Mouse (Mus musculus): ENCODE results near the gene Exog.

The Exog gene

GRCm38 (mm10) chr9:119460410-119460809, 15.7 kb downstream of the Exog start:
- DNase-seq (ENCODE audit: low spot score) = no peak

DNA sequence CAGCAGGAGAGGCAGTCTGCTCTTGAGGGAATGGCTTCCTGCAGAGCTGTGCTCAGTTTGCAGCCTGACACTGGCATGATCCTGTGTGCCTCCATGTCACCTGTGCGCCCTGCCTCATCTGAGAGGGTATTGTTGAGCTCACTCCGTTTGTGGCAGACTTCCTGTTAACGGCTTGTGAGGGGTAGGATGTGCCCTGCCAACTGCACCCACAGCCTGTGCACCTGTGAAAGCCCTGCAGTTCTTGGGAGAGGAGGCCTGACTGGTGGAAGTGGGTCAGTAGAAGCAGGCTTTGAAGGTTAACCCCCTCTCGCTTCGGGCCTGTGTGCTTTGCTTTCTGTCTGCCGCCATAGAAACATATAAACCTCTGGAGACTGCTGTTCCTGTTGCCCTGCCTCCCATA, 20.3 kb downstream of the Exog start:
- DNase-seq (ENCODE audit: low spot score) = no peak

- no peak for DNase-seq (ENCODE audit: low spot score)
Measured at GRCm38 (mm10) chr9:119465595-119465994, 20.9 kb downstream of the Exog start.

DNA sequence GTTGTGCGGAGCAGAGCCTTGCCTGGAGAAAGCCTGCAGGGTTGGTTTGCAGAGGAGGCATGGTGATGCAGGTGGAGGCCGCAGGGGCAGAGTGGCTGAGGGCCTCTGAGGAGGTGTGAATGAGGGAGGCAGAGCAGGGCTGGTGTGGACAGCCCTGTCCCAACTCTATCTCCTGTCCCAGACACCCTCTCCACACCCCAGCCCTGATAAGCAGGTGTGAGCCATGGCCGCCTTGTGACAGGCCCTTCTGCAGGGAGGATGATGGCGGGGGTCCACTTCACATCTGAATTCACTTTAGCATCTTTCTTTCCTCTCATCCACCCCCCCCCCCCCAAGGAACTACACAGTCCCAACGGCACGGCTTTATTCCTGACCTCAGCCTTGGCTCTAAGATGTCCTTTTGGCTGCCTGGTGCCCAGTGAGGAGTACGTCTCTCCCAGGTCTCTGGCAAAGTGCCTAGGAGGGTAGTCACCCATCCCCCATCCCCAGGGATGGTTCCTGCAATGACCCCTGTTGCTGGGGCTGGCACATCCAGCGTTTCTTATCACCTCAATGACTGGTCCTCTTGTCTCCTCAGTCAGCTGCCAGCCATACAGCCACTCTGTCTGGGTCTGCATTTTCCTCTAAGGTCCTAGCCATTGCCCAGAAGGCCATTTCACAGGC, 25.1 kb downstream of the Exog start:
- peak; percentile 41 for DNase-seq (ENCODE audit: low spot score)

DNA sequence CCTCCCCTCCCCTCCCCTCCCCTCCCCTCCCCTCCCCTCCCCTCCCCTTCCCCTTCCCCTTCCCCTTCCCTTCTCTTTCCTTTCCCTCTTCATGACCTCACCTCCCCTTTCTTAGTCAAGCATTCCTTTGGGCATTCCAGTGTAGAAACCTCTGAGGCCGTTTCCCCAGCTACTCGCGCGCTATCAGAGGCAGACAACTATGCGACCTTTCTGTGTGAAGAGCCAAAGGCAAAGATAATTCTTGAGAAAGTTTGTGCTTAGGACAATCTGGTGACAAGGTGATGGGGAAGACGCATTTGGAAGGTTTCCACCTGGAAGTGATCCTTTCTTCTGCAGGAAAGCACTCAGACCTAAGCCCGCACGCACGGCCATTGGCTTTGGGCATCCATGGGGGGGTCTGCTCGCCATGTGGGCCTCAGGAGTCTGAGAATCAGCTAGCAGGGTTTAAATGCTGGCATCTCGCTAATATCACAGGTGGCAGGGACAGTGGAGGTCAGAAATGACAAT, 27.7 kb downstream of the Exog start:
- no peak for DNase-seq (ENCODE audit: low spot score)

DNA sequence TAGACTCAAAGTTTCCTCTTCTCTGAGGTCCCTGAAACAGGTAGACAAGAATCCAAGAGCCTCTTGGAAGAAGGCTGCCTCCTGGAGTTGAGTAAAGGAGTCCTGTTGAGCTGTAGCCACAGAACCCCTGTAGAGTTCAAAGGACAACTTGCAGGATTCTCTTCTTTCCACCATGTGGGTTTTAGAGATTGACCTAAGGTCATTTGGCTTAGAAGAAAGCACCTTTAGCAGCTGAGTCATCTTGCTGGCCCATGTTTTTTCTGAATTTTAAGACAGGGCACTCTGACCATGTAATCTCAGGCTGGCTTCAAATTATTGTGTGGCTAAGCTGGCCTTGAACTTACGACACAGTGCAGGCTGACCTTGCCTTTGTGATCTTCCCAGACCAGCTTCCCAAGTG, 28.3 kb downstream of the Exog start:
- DNase-seq (ENCODE audit: low spot score) = no peak

DNA sequence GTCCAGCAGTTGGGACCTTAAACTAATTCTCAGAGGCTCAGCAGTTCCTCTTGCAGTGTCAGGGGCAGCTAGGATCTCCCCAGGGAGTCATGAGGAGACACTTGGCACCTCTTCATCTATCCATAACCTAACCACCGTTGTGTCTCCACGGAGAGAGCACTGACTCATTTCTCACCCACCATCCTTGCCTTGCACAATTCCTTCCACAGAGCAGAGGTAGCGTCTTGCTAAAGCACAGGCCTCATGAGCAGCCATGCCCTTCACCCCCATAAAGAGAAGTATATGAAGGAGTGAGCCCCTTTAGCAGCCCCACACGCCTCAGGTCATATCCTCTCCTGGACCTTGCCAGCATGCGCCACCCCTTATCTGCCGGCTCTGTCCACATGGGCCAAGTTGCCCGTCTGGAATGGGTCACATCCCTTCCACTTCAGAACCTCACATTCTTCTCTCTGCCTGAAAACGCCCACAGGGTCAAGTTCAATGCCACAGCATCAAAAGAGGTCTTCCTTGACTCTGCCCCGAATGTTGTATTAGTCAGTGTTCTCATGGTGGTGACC, 28.9 kb downstream of the Exog start:
- DNase-seq (ENCODE audit: low spot score) = no peak

DNA sequence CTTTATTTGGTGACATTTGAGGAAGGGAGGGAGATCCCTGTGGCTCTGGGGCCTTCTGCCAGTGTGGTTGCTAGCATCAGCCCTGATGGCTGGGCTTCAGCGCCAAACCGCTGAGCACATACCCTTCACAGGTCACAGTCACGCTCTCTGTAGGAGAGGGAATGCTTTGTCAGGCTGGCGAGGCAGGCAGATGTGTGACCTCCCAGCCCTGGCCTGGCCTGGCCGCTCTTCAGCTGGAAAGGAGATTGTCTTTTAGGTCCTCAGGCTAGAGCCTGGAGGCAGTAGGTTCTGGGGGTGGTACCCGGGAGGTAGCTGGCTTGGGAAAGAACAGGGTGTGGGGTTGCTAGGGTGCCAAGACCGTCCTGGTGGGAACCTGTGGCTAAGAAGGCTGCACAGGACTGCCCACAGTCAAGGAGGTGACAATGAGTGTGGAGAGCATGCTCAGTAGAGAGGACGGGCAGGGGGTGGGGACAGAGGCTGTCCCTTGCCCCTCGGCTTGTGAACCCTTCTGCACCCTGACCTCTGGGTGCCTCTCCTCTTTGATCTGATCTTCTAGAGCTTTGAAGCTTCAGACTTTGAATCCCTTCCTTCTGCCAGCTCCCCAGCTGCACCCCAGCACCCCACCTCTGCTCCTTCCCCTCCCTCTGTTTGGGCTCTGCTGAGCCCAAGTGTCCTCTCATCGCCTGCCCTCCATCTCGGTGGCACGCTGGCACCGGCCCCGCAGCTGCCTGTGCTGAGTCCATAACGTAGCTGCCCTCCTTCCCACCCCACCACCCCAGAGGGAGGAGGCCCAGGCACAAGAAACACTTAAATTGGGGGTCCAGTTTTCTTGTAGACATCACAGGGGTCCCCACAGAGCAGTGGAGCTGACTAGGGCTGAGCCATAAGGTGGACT, 30.2 kb downstream of the Exog start:
- no peak for DNase-seq (ENCODE audit: low spot score)

DNA sequence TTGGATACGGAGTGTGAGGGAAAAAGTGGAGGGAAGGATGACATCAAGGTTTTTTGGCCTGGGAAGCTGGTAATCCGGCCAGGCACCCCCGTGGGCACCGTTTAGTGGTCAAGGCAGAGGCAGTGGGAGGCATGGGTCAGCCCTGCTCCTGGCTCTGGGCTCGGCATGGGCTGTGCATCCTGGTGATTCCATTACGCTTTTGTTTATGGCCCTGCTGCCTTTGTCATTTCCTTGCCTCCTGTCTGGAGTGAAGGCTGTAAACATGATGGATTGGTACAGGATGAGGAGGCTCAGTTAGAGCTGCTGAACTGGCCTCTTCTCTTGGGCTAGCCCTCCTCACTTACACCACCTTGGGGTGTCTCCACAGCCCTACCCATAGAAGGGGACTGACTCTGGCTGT, 33.0 kb downstream of the Exog start:
- no peak for DNase-seq (ENCODE audit: low spot score)

GRCm38 (mm10) chr9:119478345-119478744, 33.6 kb downstream of the Exog start:
- no peak for DNase-seq (ENCODE audit: low spot score)

DNA sequence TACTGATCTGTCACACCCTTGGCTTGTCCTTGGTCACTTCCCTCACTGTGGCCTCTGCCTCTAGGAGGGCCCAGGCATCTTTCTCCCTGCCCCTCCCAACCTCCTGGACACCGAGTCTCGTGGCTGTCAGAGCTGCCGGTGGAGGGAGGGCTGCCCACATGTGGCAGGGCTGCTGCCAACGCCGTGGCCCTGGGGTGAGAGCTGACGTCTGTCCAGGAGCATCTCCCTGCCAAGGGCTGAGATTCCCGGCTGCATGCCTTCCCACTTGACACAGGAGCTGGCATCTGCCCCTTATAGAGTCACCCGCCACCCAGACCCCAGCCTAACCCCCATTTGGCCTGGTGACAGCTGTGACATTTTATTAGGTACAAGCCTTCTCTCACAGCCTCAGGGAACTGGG, 34.6 kb downstream of the Exog start:
- no peak for DNase-seq (ENCODE audit: low spot score)

- no peak for DNase-seq (ENCODE audit: low spot score)
Measured at GRCm38 (mm10) chr9:119481612-119482011, 36.9 kb downstream of the Exog start.

DNA sequence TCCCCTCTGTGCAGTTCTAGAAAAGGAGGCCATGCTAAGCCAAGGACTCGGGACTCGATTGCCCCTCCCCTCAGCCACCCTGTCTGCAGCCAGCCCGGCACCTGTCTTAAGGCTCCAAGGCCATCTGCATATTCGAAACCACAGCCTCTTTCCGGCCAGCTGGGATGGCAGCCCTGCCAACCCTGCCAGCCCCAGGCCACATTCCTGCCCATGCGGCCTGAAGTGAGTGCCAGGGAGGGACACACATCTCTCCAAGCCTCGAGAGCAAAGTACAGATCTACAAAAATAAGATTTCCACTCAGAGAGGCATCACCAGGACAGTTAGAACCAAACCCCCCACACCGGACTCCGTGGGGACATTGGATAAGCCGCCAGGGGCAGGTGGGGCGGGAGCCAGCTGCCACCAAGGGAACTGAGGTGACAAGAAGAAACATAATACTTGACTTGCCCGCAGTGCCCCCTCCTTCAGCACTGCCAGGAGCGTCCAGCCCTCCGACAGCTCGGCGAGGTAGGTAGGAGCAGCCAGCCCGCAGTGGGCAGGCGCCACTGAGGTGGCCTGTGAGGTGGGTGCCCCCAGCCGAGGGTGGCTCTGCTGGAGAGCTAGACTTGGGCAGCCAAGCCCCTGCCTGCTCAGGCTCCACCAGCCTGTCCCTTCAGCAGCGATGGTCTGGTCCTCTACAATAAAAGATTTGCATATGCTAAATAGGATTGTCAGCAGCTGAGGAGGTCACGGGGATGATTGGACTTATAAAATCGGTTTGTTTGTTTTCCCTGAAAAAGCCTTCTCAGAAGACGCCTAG, 39.0 kb downstream of the Exog start:
- no peak for DNase-seq (ENCODE audit: low spot score)

GRCm38 (mm10) chr9:119484420-119484819, 39.7 kb downstream of the Exog start:
- no peak for DNase-seq (ENCODE audit: low spot score)

DNA sequence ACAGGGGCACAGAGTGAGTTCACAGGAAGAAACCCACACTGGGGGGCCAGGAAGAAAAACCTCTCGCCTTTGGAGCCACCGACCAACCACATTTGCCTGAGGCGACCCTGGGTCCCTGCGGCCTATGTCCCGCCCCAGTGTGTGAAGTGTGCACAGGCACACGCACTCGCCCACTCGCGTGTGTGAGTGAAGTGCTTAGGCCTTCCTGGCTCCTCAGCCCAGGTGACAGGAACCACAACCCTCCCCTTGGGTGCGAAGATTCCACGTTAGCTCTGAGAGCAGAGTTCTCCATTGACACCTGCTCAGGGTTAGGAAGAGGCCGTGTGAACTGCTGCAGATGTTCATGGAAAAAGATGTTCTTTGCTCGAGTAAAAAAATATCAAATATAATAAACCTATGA, 40.1 kb downstream of the Exog start:
- DNase-seq (ENCODE audit: low spot score) = no peak

- no peak for DNase-seq (ENCODE audit: low spot score)
Measured at GRCm38 (mm10) chr9:119496354-119496753, 51.6 kb downstream of the Exog start.

DNA sequence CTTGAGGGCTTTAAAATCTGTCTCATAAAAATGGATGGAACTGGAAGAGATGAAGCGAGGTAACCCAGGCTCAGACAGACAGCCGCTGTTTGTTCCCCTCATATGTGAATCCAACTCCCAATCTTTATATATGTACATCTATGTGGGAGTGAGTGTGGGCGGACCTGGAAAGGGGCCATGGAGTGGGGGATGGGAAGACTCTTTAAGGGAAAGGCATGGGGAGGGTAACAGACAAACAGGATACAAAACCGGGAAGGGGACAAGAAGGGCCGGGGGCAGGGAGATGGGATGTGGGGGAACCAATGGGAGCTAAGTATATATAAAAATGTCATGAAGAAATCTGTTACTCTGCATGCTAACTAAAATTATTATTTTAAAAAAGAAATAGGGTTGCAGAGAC, 52.2 kb downstream of the Exog start:
- no peak for DNase-seq (ENCODE audit: low spot score)

GRCm38 (mm10) chr9:119497546-119498246, 53.0 kb downstream of the Exog start:
- no peak for DNase-seq (ENCODE audit: low spot score)

GRCm38 (mm10) chr9:119498247-119498607, 53.5 kb downstream of the Exog start:
- no peak for DNase-seq (ENCODE audit: low spot score)

DNA sequence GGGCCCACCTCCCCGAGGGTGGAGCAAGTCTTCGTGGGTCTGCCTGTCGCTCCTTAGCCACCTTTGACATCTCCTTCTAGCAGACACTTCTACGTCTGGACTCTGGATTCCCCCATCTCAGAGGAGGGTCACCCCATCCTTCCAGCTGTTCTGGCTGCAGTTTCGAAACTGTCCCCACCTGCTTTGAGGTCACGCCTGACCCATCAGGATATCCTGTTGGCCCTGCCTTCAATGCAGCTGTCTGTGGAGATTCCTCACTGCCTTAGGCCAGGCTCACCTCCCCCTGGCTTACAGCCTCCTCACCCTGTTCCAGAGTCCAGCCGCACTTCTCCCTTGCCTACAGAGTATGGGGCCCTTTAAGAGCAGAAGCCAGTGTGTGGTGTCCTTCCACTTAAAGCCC, 54.1 kb downstream of the Exog start:
- no peak for DNase-seq (ENCODE audit: low spot score)

GRCm38 (mm10) chr9:119503613-119504012, 58.9 kb downstream of the Exog start:
- DNase-seq (ENCODE audit: low spot score) = no peak

Measured in spleen, adult 12 weeks (tissue).